Mouse (Mus musculus) adrenal gland, adult 10 weeks (tissue): ENCODE data around the gene Faxc. TPM values are rescaled to one million over a fixed set of nuclear protein-coding genes. Genes with fewer than 3 reads are reported as not detected.

Experiments
- polyA plus RNA-seq: library from polyadenylated mRNA; stranded (reverse); fragments of 350-450 nt; fragmentation: Illumina TruSeq; extraction: RNeasy Lipid Tissue Mini Kit (QIAGEN cat#74804); gene quantifications from one replicate; pipeline ENCODE4 v1.2.3, GENCODE M21; 2014; ENCODE audit warnings: low read depth, low replicate concordance

Faxc gene
- 6.5 TPM for polyA plus RNA-seq

DNA sequence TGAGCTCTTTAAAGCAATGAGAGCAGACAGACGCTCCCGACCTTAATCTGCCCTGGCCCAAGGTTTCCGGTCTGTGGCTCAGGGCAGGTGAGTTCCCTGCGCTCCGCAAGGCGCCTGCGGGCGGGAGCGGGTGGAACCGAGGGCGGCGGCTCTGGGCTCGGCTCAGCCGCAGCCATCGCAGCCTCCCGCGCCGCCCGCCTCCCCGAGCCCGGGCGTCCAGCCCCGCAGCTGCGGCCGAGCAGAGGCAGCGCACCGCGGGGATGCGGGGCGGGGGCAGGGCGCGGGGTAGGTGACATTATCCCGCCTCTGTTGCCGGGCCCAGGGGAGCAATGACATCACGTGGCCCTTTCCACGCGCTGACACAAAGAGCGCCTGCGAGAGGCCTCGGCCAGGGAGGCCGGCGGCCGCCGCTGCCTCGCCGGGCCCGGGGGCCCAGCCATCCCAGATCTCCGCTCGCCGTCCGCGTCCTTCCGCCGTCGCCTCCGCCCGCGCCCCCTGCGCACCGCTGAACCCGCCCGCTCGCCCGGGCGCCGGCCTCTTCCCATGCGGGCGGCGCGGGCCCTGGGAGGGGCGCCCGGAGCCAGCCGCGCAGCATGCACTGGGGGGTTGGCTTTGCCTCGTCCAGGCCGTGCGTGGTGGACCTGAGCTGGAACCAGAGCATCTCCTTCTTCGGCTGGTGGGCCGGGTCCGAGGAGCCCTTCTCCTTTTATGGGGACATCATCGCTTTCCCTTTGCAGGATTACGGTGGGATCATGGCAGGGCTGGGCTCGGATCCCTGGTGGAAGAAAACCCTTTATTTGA is at the start of gene Faxc:
Gene Faxc (plus strand): TSS at position 359 of the 801 bp plus-strand sequence.

Other genes starting within 250 kb of the Faxc start
- gene Prdm13, start 245.4 kb upstream of the Faxc start, polyA plus RNA-seq = not detected
- 101 TPM for gene Ccnc, start 203.6 kb upstream of the Faxc start, polyA plus RNA-seq
- 56.9 TPM for gene Usp45, start 164.2 kb upstream of the Faxc start, polyA plus RNA-seq
- 46.1 TPM for gene Tstd3, start 164.1 kb upstream of the Faxc start, polyA plus RNA-seq
- gene Pnisr, start 83.7 kb upstream of the Faxc start, polyA plus RNA-seq = 134 TPM
- gene Coq3, start 51.7 kb upstream of the Faxc start, polyA plus RNA-seq = 28.3 TPM